Comparison of ENCODE assay signal across 9 mouse cellular contexts in the genomic region with DNA sequence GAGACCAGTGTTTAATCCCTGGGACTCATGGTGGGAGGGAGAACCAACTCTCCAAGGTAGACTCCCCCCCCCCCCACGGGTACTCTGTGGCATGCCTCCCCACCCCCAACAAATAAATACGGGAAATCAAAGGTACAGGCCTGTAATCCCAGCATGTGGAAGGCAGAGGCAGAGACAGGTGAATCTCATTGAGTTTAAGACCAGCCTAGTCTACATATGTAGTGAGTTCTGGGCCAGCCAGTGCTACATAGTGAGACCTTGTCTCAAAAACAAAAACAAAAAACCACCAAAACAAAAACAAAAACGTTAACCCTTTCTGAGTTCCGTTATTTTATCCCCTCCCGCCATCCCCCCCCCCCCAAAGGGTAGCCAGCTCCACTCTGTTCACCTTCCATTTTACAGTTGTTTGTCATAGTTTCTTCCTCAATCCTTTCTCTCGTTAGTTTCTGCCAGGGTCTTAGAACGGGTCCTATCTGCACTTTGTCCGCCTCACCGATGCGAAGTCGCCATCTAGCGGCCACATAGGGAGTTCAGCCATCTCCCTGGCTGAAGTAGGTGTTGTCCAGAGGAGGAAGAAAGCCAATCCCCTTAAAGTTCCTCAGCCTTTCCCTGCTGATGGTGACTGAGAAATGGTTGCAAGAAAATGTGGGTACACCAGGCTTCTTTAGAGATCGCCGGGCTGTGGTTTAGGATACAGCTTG. TPM values are rescaled to one million over a fixed set of nuclear protein-coding genes. Genes with fewer than 3 reads are reported as not detected.
DNase-seq lines count a peak whose midpoint lies in the region; ATAC-seq and TF ChIP-seq lines count a peak whose summit lies in the region.
"Had no signal": no experiment of that assay in that cellular context is flagged by ENCODE, and none has a peak within 500 bp of the region (broad histone marks: within the 10 kb centered on the region; RNA-seq: fewer than 3 reads in every experiment).

No protein-coding gene starts in this region.

- no peak overlapping the region for H3K27ac ChIP-seq in forebrain, embryonic 12.5 days
- no peak overlapping the region for H3K27ac ChIP-seq in heart, embryonic 15.5 days
- H3K27ac ChIP-seq in liver, embryonic 14.5 days = no peak overlapping the region
- H3K27ac ChIP-seq: embryonic facial prominence, embryonic 15.5 days had no signal

- 11% methylated on average over 14 of the region's 14 CpGs for WGBS in forebrain, embryonic 12.5 days
- WGBS in heart, embryonic 15.5 days = 15% methylated on average over 14 of the region's 14 CpGs
- WGBS in liver, embryonic 14.5 days (ENCODE audit: insufficient replicate concordance) = 9% methylated on average over 14 of the region's 14 CpGs

- DNase-seq in CD8-positive naive resting alpha-beta T cell, adult 2 months (ENCODE audit: low read depth in 2 of 2, low spot score in 2 of 2) = peak; percentile 72 to 78
- peak; percentile 87 for DNase-seq in brain, embryonic 14.5 days (ENCODE audit: low read depth)
- peak; percentile 93 for DNase-seq in kidney, postnatal 10 days
- peak in 2 of 3 experiments; percentile 52 to 58 for DNase-seq in liver, embryonic 14.5 days (ENCODE audit: low read depth in 3 of 3, low spot score in 3 of 3)
- DNase-seq in neural tube, embryonic 10.5 days (ENCODE audit: extremely low spot score, low spot score) = peak; percentile 81
- peak; percentile 89 for DNase-seq in testis, postnatal 10 days (ENCODE audit: low spot score)

- no peaks in the 10 kb centered on the region for H3K27me3 ChIP-seq in forebrain, embryonic 12.5 days
- H3K27me3 ChIP-seq in heart, embryonic 15.5 days = no peaks in the 10 kb centered on the region
- no peaks in the 10 kb centered on the region for H3K27me3 ChIP-seq in liver, embryonic 14.5 days (ENCODE audit: control insufficient read depth, insufficient read depth, low read length)
- H3K27me3 ChIP-seq: embryonic facial prominence, embryonic 15.5 days had no signal

- no peaks in the 10 kb centered on the region for H3K36me3 ChIP-seq in forebrain, embryonic 12.5 days (replicated peaks)
- no peaks in the 10 kb centered on the region for H3K36me3 ChIP-seq in heart, embryonic 15.5 days
- H3K36me3 ChIP-seq in liver, embryonic 14.5 days (replicated peaks; ENCODE audit: control insufficient read depth, insufficient read depth, low read depth) = no peaks in the 10 kb centered on the region
- H3K36me3 ChIP-seq: embryonic facial prominence, embryonic 15.5 days had no signal

- no peak for TF ChIP-seq POLR2A in brain, embryonic 14.5 days (IDR thresholded peaks at IDR 0.05; ENCODE audit: borderline replicate concordance, extremely low read depth, insufficient read depth, insufficient read length, poor library complexity, severe bottlenecking)

- no peak overlapping the region for H3K4me3 ChIP-seq in forebrain, embryonic 12.5 days (replicated peaks)
- no peak overlapping the region for H3K4me3 ChIP-seq in heart, embryonic 15.5 days
- no peak overlapping the region for H3K4me3 ChIP-seq in liver, embryonic 14.5 days (ENCODE audit: insufficient read depth in 1 of 2, low read depth in 2 of 2, low read length in 2 of 2)
- H3K4me3 ChIP-seq: embryonic facial prominence, embryonic 15.5 days had no signal

- H3K4me2 ChIP-seq in forebrain, embryonic 12.5 days = no peak overlapping the region
- H3K4me2 ChIP-seq in heart, embryonic 15.5 days = peak overlapping the region; percentile 32; the same call in 1 of the 2 replicates
- peak overlapping the region; percentile 38 for H3K4me2 ChIP-seq in liver, embryonic 14.5 days (ENCODE audit: low read depth)
- H3K4me2 ChIP-seq: embryonic facial prominence, embryonic 15.5 days had no signal

- TF ChIP-seq EP300 in liver, embryonic 14.5 days (IDR thresholded peaks at IDR 0.05; ENCODE audit: low read depth) = no peak

- no peak overlapping the region for H3K9ac ChIP-seq in forebrain, embryonic 12.5 days
- H3K9ac ChIP-seq in heart, embryonic 15.5 days = no peak overlapping the region
- no peak overlapping the region for H3K9ac ChIP-seq in liver, embryonic 14.5 days (replicated peaks)
- H3K9ac ChIP-seq: embryonic facial prominence, embryonic 15.5 days had no signal

- peak; percentile 69 for ATAC-seq in forebrain, embryonic 12.5 days (ENCODE audit: low FRiP score)
- ATAC-seq in heart, embryonic 15.5 days (replicated peaks; ENCODE audit: insufficient number of reproducible peaks, insufficient read depth, low FRiP score, low read depth) = peak; percentile 54
- peak; percentile 68; the same call in 1 of the 2 replicates for ATAC-seq in liver, embryonic 14.5 days (ENCODE audit: insufficient read depth)

- TF ChIP-seq CTCF in brain, embryonic 14.5 days (IDR thresholded peaks at IDR 0.05; ENCODE audit: borderline replicate concordance, extremely low read depth, insufficient read depth, insufficient read length) = peak; percentile 97
- peak; percentile 97 for TF ChIP-seq CTCF in liver, embryonic 14.5 days (IDR thresholded peaks at IDR 0.05; ENCODE audit: low read depth)

- no peaks in the 10 kb centered on the region for H3K9me3 ChIP-seq in forebrain, embryonic 12.5 days
- H3K9me3 ChIP-seq in heart, embryonic 15.5 days (replicated peaks) = no peaks in the 10 kb centered on the region
- H3K9me3 ChIP-seq in liver, embryonic 14.5 days (ENCODE audit: control insufficient read depth, low read length) = no peaks in the 10 kb centered on the region
- H3K9me3 ChIP-seq: embryonic facial prominence, embryonic 15.5 days had no signal

- H3K4me1 ChIP-seq in forebrain, embryonic 12.5 days = peaks cover 49% of the 10 kb centered on the region
- peaks cover 84% of the 10 kb centered on the region for H3K4me1 ChIP-seq in heart, embryonic 15.5 days (replicated peaks)
- peaks cover 0 to 18% of the 10 kb centered on the region in 2 experiments; a peak in 3 of 4 replicates for H3K4me1 ChIP-seq in liver, embryonic 14.5 days (replicated peaks; ENCODE audit: control insufficient read depth in 2 of 2, insufficient read depth in 2 of 2, low read length in 1 of 2)

RNA-seq across cellular contexts. Expression of gene Igf1r, which starts 9.1 kb away (rescaled TPM):
- polyA plus RNA-seq in brain, embryonic 14.5 days (2012; rRNA removed) = 26.5 and 40.6 TPM in 2 replicates
- 29.0 and 36.1 TPM in 2 replicates for polyA plus RNA-seq in forebrain, embryonic 12.5 days (2016; fragmentation: Nextera tagmentation; extraction: Ambion mirVana)
- 13.9 and 16.5 TPM in 2 replicates for polyA plus RNA-seq in heart, embryonic 15.5 days (2015; fragmentation: Nextera tagmentation; extraction: Ambion mirVana)
- 2.1 and 2.5 TPM in 2 replicates for polyA plus RNA-seq in liver, embryonic 14.5 days (2012; rRNA removed)
- polyA plus RNA-seq in liver, embryonic 14.5 days (2014; fragmentation: Nextera tagmentation; extraction: Ambion mirVana) = 2.3 and 2.7 TPM in 2 replicates
